ENCODE assay signal across 8 mouse cellular contexts in genomic region chr3:32818327-32818900, GRCm38 (mm10). TPM values are rescaled to one million over a fixed set of nuclear protein-coding genes. Genes with fewer than 3 reads are reported as not detected.
DNase-seq lines count a peak whose midpoint lies in the region.

No protein-coding gene starts in this region.

- intact Hi-C loops in heart, postnatal 10 days (cut with DNase I): loop anchor here (2.0 to 5.0 kb wide), 3 partner anchors 66 to 324 kb away; partner anchors contain the start of genes Mrpl47, Ndufb5 and Pex5l

- 8% methylated on average over 12 of the region's 12 CpGs for WGBS in forebrain, embryonic 10.5 days
- 9% methylated on average over 12 of the region's 12 CpGs for WGBS in midbrain, embryonic 10.5 days

- no peaks in the 10 kb centered on the region for H3K36me3 ChIP-seq in forebrain, embryonic 10.5 days (replicated peaks)
- no peaks in the 10 kb centered on the region for H3K36me3 ChIP-seq in midbrain, embryonic 10.5 days

- H3K4me1 ChIP-seq in forebrain, embryonic 10.5 days: peaks cover 25% of the 10 kb centered on the region
- H3K4me1 ChIP-seq in midbrain, embryonic 10.5 days: peaks cover 29% of the 10 kb centered on the region

- peak overlapping the region; percentile 95; the same call in 1 of the 2 replicates for H3K27ac ChIP-seq in forebrain, embryonic 10.5 days
- peak overlapping the region; percentile 95; the same call in 1 of the 2 replicates for H3K27ac ChIP-seq in midbrain, embryonic 10.5 days (replicated peaks)

- no peaks in the 10 kb centered on the region for H3K9me3 ChIP-seq in forebrain, embryonic 10.5 days
- no peaks in the 10 kb centered on the region for H3K9me3 ChIP-seq in midbrain, embryonic 10.5 days (replicated peaks)

- peak; percentile 28 for DNase-seq in right cerebral cortex, postnatal 25 days
- no peak for DNase-seq in right cerebral cortex, adult 18-20 months
- peak; percentile 21 for DNase-seq in forebrain, embryonic 10.5 days (ENCODE audit: extremely low spot score, low spot score)
- DNase-seq in heart, postnatal 10 days: peak; percentile 68 to 77
- peak; percentile 32 for DNase-seq in midbrain, embryonic 10.5 days (ENCODE audit: low spot score)
- DNase-seq in urinary bladder, adult 2 months (ENCODE audit: low spot score): no peak
- no peak for DNase-seq in testis, postnatal 14 days (ENCODE audit: low spot score)
- DNase-seq in thymus, postnatal 10 days (ENCODE audit: low spot score in 2 of 2): no peak

- no peaks in the 10 kb centered on the region for H3K27me3 ChIP-seq in forebrain, embryonic 10.5 days (ENCODE audit: poor library complexity, severe bottlenecking)
- H3K27me3 ChIP-seq in midbrain, embryonic 10.5 days (ENCODE audit: low read depth, poor library complexity, severe bottlenecking): no peaks in the 10 kb centered on the region

- H3K4me3 ChIP-seq in forebrain, embryonic 10.5 days: peak overlapping the region; percentile 85
- H3K4me3 ChIP-seq in midbrain, embryonic 10.5 days: peak overlapping the region; percentile 86

RNA-seq across cellular contexts. Expression of gene Usp13, which starts 1.1 kb away (rescaled TPM):
- 5.8 and 7.5 TPM in 2 replicates for polyA plus RNA-seq in forebrain, embryonic 10.5 days (2016; fragmentation: Nextera tagmentation; extraction: Ambion mirVana)
- 100 to 1,000 TPM; 153 to 156 TPM for total RNA-seq in heart, postnatal 10 days (2021)
- polyA plus RNA-seq in midbrain, embryonic 10.5 days (2016; fragmentation: Nextera tagmentation; extraction: Ambion mirVana): 8.3 and 8.7 TPM in 2 replicates
- polyA plus RNA-seq in urinary bladder, adult 2 months (2012; rRNA removed): 1.8 and 2.6 TPM in 2 replicates

Comparison
In these comparisons a context has a peak if more than half of its experiments do, and no peak if none do; other contexts are left out.
1. DNase-seq: peak in right cerebral cortex, postnatal 25 days (single experiment), forebrain, embryonic 10.5 days (single experiment), heart, postnatal 10 days (2 of 2) and midbrain, embryonic 10.5 days (single experiment); none in right cerebral cortex, adult 18-20 months (single experiment), urinary bladder, adult 2 months (single experiment), testis, postnatal 14 days (single experiment) and thymus, postnatal 10 days (0 of 2).